Mouse (Mus musculus) G1E (cell line): ENCODE results near the gene Sppl2b.

Experiments used
- CTCF ChIP-seq: IDR thresholded peaks from 2 replicates; pipeline ENCODE4 v1.5.1; 2012; ENCODE audit warnings: low read depth, low read length, inconsistent platforms, mixed read lengths
- GATA1 ChIP-seq: IDR thresholded peaks from 2 replicates; pipeline ENCODE4 v1.6.1; 2012; ENCODE audit warnings: borderline replicate concordance, low read length, inconsistent platforms, mixed read lengths

GRCm38 (mm10) chr10:80805322-80805721 is 49.8 kb upstream of the Sppl2b start:
- TF ChIP-seq CTCF (no peak), GATA1 (no peak)
